Mouse (Mus musculus) kidney, embryonic 15.5 days (tissue): Measurements from ENCODE around the gene Lamtor1. TPM values are rescaled to one million over a fixed set of nuclear protein-coding genes. Genes with fewer than 3 reads are reported as not detected.

ENCODE experiments used
- ATAC-seq: fragments of 200-750 bp; cut with Nextera tagmentation; replicated peaks from 2 replicates; pipeline ENCODE4 v1.8.0; 2017; ENCODE audit warnings: moderate TSS enrichment; ENCODE audit not compliant: low FRiP score
- H3K27ac ChIP-seq: fragments of 300-500 bp; sonication (generic); 2 replicates; pipeline ENCODE4 v1.5.1; 2015; ENCODE audit warnings: mild to moderate bottlenecking, inconsistent platforms
- H3K27me3 ChIP-seq: fragments of 300-500 bp; sonication (generic); 2 replicates; pipeline ENCODE4 v1.6.1; 2015; ENCODE audit warnings: inconsistent platforms
- H3K36me3 ChIP-seq: fragments of 300-500 bp; sonication (generic); 2 replicates; pipeline ENCODE4 v1.6.1; 2015; ENCODE audit warnings: inconsistent platforms
- H3K4me1 ChIP-seq: fragments of 300-500 bp; sonication (generic); 2 replicates; pipeline ENCODE4 v1.6.1; 2015; ENCODE audit warnings: inconsistent platforms
- H3K4me2 ChIP-seq: fragments of 300-500 bp; sonication (generic); 2 replicates; pipeline ENCODE4 v1.6.1; 2015; ENCODE audit warnings: moderate library complexity, mild to moderate bottlenecking, inconsistent platforms
- H3K4me3 ChIP-seq: fragments of 300-500 bp; sonication (generic); replicated peaks from 2 replicates; pipeline ENCODE4 v1.5.1; 2015; ENCODE audit warnings: mild to moderate bottlenecking, inconsistent platforms
- H3K9ac ChIP-seq: fragments of 300-500 bp; sonication (generic); 2 replicates; pipeline ENCODE4 v1.6.1; 2015; ENCODE audit warnings: mild to moderate bottlenecking, inconsistent platforms
- H3K9me3 ChIP-seq: fragments of 300-500 bp; sonication (generic); replicated peaks from 2 replicates; pipeline ENCODE4 v1.6.1; 2016; ENCODE audit warnings: inconsistent platforms
- WGBS: fragments of 180-500 bp; shearing (Covaris S2); methylation state at CpG from one replicate; pipeline ENCODE4 v1.1.7; 2015; ENCODE audit warnings: mixed read lengths; 5-methylcytosine and 5-hydroxymethylcytosine counted together
- polyA plus RNA-seq: library from polyadenylated mRNA; unstranded; fragments of >200 nt; fragmentation: Nextera tagmentation; extraction: Ambion mirVana; gene quantifications from 2 replicates; pipeline ENCODE4 v1.2.1, GENCODE M21; 2015

The Lamtor1 gene
- polyA plus RNA-seq, 1 experiment from 2014 or later, result 158 TPM

DNA sequence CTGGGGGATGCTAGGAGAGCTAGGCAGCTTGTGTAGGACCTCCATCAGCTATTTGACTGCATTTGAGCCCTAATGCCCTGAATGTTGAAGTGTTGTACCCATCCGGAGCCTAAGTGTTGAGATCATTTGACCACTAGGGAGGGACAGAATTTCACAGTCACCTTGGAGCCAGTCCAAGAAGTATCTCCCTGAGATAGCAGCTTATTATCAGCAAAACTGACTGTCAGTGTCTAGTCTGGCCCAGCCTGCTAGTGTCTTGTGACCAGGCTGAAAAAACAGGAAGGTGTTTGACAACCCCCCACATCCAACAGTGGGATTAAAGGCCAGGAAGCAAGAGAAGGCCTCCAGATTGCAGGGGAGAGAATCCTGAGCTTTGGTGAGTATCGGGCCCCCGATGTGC, 34.4 kb upstream of the Lamtor1 start:
- peak overlapping the region; percentile 45 for H3K27ac ChIP-seq
- no peaks in the 10 kb centered on the region for H3K36me3 ChIP-seq
- no peaks in the 10 kb centered on the region for H3K9me3 ChIP-seq
- peaks cover 21% of the 10 kb centered on the region for H3K4me1 ChIP-seq
- 81% methylated on average over 3 of the region's 3 CpGs for WGBS
- H3K4me2 ChIP-seq, result no peak overlapping the region
- H3K9ac ChIP-seq, result no peak overlapping the region
- H3K27me3 ChIP-seq, result no peaks in the 10 kb centered on the region
- H3K4me3 ChIP-seq, result no peak overlapping the region
- ATAC-seq, result no peak

DNA sequence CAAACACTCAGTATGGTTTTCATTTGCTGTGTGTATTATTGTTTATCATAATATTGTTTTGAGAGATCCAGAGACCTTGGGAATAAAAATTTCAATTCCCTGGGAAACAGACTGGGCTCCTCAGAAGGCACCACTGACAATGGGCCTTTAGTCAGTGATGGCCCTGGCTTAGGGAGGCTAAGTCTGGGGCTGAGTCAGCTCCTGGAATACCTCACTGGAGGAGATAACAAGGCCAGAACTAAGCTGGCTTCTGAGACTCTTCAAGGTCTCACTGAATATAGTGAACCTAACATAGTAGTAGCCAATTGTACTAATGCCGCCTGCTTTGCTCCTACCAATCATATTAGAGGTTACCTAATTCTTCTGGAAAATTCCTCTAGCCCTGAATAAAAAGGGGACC, 29.7 kb upstream of the Lamtor1 start:
- ATAC-seq, result no peak
- H3K9ac ChIP-seq, result no peak overlapping the region
- 86% methylated on average over 1 of the region's 1 CpGs for WGBS

DNA sequence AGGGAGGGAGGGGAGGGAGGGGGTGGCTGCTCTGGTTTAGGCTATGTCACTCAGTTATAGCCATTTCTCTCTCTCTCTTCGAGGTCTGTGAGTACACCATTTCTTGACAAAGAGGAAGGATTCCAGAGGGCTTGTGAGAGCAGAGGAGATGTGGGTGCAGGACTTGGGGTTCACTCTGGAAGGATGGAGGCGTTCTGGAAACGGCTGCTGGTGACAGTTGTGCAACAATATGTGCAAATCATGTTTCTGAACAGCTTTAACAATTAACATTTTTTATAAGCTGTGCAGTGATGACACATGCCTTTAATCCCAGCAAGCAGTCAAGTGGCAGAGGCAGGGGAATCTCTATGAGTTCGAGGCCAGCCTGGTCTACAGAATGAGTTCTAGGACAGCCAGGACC, 24.8 kb upstream of the Lamtor1 start:
- Histone ChIP-seq H3K9me3 (no peaks in the 10 kb centered on the region), H3K27me3 (no peaks in the 10 kb centered on the region), H3K4me1 (peaks cover 5% of the 10 kb centered on the region; the same call in 1 of the 2 replicates), H3K27ac (no peak overlapping the region), H3K4me2 (no peak overlapping the region), H3K9ac (no peak overlapping the region), H3K36me3 (no peaks in the 10 kb centered on the region), H3K4me3 (no peak overlapping the region)
- 75% methylated on average over 4 of the region's 4 CpGs for WGBS
- ATAC-seq, result no peak

More for the DNA sequence above, 29.7 kb upstream of the Lamtor1 start:
- peaks cover 6% of the 10 kb centered on the region for H3K4me1 ChIP-seq
- no peak overlapping the region for H3K27ac ChIP-seq
- no peaks in the 10 kb centered on the region for H3K27me3 ChIP-seq
- H3K4me2 ChIP-seq, result no peak overlapping the region
- no peak overlapping the region for H3K4me3 ChIP-seq
- no peaks in the 10 kb centered on the region for H3K36me3 ChIP-seq
- no peaks in the 10 kb centered on the region for H3K9me3 ChIP-seq

DNA sequence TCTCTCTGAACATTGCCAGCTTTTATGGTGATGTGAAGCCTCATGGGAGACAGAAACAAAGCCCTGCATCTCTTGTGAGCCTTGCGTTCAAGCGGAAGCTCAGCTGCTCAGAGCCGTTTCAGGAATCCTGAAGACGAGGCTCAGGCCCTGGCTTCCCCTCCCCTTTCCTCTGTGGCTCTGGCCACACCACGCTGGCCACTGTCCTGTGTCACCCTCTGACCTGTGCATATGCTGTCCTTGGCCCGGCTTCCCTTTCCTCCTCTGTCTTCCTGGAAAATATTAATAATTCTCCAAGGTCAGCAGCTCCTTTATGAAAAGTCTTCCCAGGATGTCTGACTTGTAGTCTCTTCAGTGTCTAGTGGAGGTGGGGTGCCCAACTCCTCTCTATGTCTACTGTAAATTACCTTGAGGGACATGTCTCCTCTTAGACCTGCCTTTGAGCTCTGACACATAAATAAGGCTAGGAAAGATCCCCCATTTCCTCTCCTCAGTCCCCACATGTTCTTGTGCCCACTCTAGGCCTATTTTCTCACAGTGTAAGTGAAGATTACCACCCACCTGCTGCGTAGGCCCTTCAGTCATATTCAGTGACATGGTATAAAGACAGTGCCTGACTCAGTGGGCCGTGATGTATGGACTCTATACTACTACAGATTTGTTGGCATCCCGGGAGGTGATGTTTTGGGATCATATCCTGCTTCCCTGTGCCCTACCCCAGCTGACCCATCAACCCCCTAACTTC, 23.1 kb upstream of the Lamtor1 start:
- 60% methylated on average over 9 of the region's 9 CpGs for WGBS
- Histone ChIP-seq H3K36me3 (no peaks in the 10 kb centered on the region), H3K27me3 (no peaks in the 10 kb centered on the region), H3K9ac (no peak overlapping the region), H3K4me1 (peaks cover 5% of the 10 kb centered on the region; the same call in 1 of the 2 replicates), H3K4me3 (no peak overlapping the region), H3K4me2 (no peak overlapping the region), H3K27ac (no peak overlapping the region), H3K9me3 (no peaks in the 10 kb centered on the region)
- no peak for ATAC-seq

DNA sequence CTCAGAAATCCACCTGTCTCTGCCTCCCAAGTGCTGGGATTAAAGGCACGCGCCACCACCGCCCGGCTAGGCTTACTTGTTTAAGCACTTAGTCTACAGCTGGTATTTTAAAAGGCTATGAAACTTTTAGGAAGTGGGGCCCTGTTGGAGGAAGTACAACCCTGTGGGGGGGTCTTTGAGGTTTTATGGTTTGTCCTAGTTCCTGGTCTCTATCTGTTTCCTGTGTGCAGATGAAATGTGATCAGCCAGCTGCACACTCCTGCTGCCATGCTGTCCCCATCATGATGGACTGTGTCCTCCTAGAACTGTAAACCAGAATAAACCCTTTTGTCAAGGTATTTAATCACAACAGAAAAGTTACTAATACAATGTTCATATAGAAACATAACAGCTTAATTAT, 21.5 kb upstream of the Lamtor1 start:
- Histone ChIP-seq H3K36me3 (no peaks in the 10 kb centered on the region), H3K9ac (no peak overlapping the region), H3K4me3 (no peak overlapping the region), H3K9me3 (no peaks in the 10 kb centered on the region), H3K4me2 (no peak overlapping the region), H3K27me3 (no peaks in the 10 kb centered on the region), H3K27ac (no peak overlapping the region), H3K4me1 (peaks cover 5% of the 10 kb centered on the region; the same call in 1 of the 2 replicates)
- ATAC-seq, result no peak
- WGBS, result 99% methylated on average over 4 of the region's 4 CpGs

DNA sequence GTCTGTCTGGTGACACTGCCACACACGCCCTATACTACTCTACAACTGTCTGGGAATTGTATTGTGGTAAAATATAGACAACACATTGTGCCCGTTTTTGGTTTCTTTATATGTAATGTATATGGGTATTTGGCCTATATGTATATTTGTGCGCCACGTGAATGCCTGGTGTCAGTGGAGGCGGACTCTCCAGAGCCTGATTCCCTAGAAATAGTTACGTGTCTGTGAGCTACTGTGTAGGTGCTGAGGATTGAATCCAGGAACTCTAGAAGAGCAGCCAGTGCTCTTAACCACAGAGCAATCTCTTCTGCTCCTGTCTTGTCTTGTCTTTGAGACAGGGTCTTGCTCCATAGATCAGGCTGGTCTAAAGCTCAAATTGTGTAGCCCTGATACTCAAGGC, 19.4 kb upstream of the Lamtor1 start:
- H3K4me3 ChIP-seq, result no peak overlapping the region
- peaks cover 5% of the 10 kb centered on the region; the same call in 1 of the 2 replicates for H3K4me1 ChIP-seq
- H3K9ac ChIP-seq, result no peak overlapping the region
- no peaks in the 10 kb centered on the region for H3K9me3 ChIP-seq
- 87% methylated on average over 6 of the region's 6 CpGs for WGBS
- H3K27ac ChIP-seq, result no peak overlapping the region
- ATAC-seq, result no peak
- no peaks in the 10 kb centered on the region for H3K36me3 ChIP-seq
- H3K4me2 ChIP-seq, result no peak overlapping the region
- no peaks in the 10 kb centered on the region for H3K27me3 ChIP-seq

DNA sequence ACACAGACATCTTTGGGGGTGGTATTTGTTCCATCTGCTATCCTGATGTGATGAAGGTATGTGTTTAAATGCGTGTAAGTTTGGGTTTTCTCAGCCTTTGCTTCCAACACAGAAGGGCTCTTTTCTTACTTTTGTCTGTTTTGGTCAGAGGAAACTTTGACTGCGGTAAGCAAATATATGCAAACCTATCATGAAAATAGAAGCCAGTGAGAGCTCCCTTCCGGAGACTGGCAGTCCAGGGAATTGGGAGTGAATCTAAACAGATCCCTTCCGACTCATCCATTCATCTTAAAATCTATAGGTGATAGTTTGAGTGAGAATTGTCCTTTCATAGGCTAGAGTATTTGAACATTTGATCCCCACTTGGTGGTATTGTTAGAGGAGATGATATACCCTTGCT, 17.2 kb upstream of the Lamtor1 start:
- no peak for ATAC-seq
- 80% methylated on average over 4 of the region's 4 CpGs for WGBS
- H3K4me1 ChIP-seq, result no peaks in the 10 kb centered on the region
- H3K36me3 ChIP-seq, result no peaks in the 10 kb centered on the region
- H3K27me3 ChIP-seq, result no peaks in the 10 kb centered on the region
- no peak overlapping the region for H3K4me2 ChIP-seq
- H3K4me3 ChIP-seq, result no peak overlapping the region
- no peak overlapping the region for H3K9ac ChIP-seq
- no peak overlapping the region for H3K27ac ChIP-seq
- no peaks in the 10 kb centered on the region for H3K9me3 ChIP-seq

DNA sequence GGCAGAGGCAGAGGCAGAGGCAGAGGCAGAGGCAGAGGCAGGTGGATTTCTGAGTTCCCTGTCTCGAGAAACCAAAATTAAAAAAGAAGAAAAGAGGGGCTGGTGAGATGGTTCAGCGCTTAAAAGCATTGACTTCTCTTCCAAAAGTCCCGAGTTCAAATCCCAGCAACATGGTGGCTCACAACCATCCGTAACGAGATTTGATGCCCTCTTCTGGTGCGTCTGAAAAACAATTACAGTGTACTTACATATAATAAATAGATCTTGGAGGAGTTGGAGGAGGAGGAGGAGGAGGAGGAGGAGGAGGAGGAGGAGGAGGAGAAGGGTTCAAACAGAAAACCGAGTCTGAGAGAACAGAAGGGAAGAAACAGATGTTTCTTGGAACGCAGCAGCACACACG, 10.0 kb upstream of the Lamtor1 start:
- H3K4me2 ChIP-seq, result peak overlapping the region; percentile 57
- H3K4me3 ChIP-seq, result peak overlapping the region; percentile 58
- H3K27ac ChIP-seq, result peak overlapping the region; percentile 90
- peak overlapping the region; percentile 38; the same call in 1 of the 2 replicates for H3K9ac ChIP-seq
- ATAC-seq, result no peak; the same call in 1 of the 2 replicates
- 0 out of 2 replicates have a peak, but pooled peaks cover 7% of the 10 kb centered on the region for H3K4me1 ChIP-seq
- no peaks in the 10 kb centered on the region for H3K27me3 ChIP-seq
- H3K9me3 ChIP-seq, result no peaks in the 10 kb centered on the region
- H3K36me3 ChIP-seq, result 0 out of 2 replicates have a peak, but pooled peaks cover 3% of the 10 kb centered on the region
- WGBS, result 32% methylated on average over 9 of the region's 9 CpGs

DNA sequence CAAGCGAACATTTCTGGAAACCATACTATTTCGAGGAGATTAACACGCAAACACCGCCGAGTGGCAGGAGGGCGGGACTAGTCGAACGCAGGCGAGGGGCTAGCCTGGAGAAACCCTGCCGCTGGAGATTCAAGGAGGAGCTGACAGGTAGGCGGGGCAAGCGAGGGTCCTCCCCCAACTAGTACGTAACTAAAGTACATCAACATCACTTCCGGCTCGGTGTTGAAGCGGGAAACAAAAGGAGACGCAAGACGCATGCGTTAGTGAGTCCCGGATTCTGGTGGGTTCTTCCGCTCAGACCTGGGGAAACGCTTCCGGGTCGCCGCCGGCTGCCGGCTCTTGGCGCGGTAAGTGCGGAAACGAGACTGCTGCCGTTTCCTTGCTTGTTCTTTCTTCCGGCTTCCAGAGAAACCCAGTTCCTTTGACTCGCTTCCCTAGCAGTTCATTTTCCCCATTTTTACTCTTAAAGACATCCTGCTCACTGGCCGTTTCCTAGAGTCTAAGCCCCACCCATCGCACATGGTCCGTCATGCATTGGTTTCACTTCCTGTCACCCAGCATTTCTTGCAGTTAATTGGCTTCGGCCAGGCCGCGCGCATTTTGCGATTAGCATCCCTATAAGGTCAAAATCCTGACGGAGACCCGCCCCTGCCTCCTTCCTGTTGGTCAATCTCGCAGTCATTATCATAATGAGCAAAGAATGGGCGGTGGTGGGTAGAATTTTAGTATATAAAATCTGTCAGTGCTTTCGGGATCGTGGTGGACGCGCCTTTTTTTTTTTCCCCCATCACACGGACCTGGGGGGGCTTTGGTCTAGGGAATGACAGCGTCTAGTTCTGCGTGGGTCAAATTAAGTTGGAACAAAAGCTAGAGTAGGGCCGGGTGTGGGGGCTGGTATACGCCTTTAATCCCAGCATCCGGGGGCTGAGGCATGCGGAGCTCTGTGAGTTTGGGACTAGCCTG, 9.3 kb upstream of the Lamtor1 start:
- Histone ChIP-seq H3K4me1 (0 out of 2 replicates have a peak, but pooled peaks cover 7% of the 10 kb centered on the region), H3K27me3 (no peaks in the 10 kb centered on the region), H3K9me3 (no peaks in the 10 kb centered on the region), H3K9ac (peak overlapping the region; percentile 44), H3K36me3 (0 out of 2 replicates have a peak, but pooled peaks cover 6% of the 10 kb centered on the region), H3K27ac (peak overlapping the region; percentile 90), H3K4me3 (peak overlapping the region; percentile 58), H3K4me2 (peak overlapping the region; percentile 57)
- peak; percentile 99 for ATAC-seq
- under 1% methylated on average over 57 of the region's 57 CpGs for WGBS

DNA sequence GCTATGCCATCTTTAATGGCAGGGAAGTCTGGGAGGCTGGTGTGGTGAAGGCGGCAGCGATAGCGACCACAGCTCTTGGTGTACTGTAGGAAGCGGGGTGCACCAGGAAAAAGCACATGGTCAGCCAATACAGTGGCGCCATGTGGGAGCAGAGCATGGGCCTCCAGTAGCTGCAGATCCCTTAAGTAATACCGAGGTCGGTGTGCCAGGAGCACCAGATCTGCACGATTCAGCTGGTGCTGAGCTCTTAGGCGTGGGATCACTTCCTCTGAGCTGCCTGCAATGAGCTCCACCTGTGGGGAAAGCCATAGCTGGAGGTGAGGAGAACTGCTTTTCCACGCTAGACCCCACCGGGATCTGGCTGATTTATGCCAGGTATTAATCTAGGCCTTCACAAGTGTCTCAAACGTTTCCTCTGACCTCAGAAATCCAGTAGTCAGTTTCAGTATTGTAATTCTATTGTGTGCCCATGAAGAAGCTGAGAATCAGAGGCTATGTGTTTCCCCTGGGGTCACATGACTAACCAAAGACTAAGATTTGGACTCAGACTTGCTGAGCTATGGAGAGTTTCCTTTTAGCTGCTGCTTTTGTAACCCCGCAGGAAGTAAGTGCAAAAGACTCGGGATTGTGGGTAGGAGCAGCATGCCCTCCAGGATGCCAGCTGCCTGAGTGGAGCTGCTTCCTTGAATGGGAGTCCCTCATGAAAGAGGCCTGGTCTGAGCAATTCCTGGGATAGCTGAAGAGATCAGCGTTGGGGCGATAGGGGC, 5.2 kb upstream of the Lamtor1 start:
- Histone ChIP-seq H3K27me3 (no peaks in the 10 kb centered on the region), H3K4me3 (no peak overlapping the region), H3K4me1 (peaks cover 10% of the 10 kb centered on the region; the same call in 1 of the 2 replicates), H3K9me3 (no peaks in the 10 kb centered on the region), H3K36me3 (peaks cover 18% of the 10 kb centered on the region), H3K4me2 (no peak overlapping the region), H3K27ac (no peak overlapping the region), H3K9ac (no peak overlapping the region)
- WGBS, result 91% methylated on average over 16 of the region's 16 CpGs
- ATAC-seq, result no peak

DNA sequence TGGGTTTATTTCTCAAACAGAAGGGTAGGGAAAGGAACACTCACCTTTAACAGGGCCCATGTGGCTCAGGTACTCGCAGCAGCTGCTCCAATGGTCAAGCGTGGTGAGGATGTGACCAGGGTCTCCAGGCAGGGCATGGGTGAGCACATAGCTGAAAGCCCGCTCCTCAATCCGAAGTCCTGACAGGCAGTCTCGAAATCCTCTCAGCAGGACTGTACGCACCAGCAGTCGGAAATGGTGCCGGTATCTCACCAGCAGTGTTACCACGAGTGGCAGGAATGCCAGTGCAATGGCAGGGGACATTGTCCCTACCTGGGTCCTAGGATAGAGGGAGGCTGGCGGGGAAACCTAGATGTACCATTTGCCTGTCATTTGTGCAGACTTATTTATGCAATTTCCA, 3.7 kb upstream of the Lamtor1 start:
- Histone ChIP-seq H3K9me3 (no peaks in the 10 kb centered on the region), H3K27ac (no peak overlapping the region), H3K9ac (no peak overlapping the region), H3K36me3 (peaks cover 18% of the 10 kb centered on the region), H3K4me3 (no peak overlapping the region), H3K4me2 (no peak overlapping the region), H3K4me1 (peaks cover 15% of the 10 kb centered on the region), H3K27me3 (no peaks in the 10 kb centered on the region)
- no peak for ATAC-seq
- 94% methylated on average over 10 of the region's 10 CpGs for whole genome bisulfite sequencing
